ENCODE assay signal across 21 mouse cellular contexts in the genomic region with DNA sequence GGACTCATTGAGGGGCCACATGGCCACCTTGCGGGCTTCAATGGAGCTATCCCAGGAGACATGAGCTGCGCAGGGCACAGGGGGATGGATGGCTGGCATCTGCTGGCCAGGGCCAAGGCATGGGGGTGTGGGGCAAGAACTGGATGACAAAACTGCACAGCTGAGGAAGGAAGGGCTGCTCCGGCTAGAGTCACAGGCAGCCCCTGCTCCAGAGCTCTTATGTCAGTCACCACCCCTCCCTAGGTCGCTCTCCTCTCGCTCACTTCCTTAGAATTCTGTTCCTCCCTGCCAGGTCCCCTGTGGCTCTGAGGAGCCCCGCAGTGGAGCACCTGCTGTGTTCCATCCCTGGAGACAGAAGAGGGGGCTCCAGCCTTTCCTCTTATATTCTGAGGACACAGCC.
A peak's percentile ranks its signal among the peaks of the same experiment; 100 is the strongest.
DNase-seq lines count a peak whose midpoint lies in the region; ATAC-seq and TF ChIP-seq lines count a peak whose summit lies in the region.
"Had no signal": no experiment of that assay in that cellular context is flagged by ENCODE, and none has a peak within 500 bp of the region (broad histone marks: within the 10 kb centered on the region; RNA-seq: fewer than 3 reads in every experiment).

No protein-coding gene starts in this region.

- peak overlapping the region; percentile 65; the same call in 1 of the 2 replicates for H3K27ac ChIP-seq in forebrain, embryonic 10.5 days
- H3K27ac ChIP-seq in forebrain, embryonic 16.5 days (ENCODE audit: low read length), result no peak overlapping the region
- H3K27ac ChIP-seq in kidney, embryonic 16.5 days (ENCODE audit: low read length), result no peak overlapping the region
- H3K27ac ChIP-seq in embryonic facial prominence, embryonic 12.5 days, result no peak overlapping the region
- H3K27ac ChIP-seq in limb, embryonic 14.5 days (replicated peaks; ENCODE audit: low read depth, low read length), result no peak overlapping the region
- H3K27ac ChIP-seq in thymus, adult 2 months (ENCODE audit: control insufficient read depth, insufficient read depth, low read length), result no peak overlapping the region
- H3K27ac ChIP-seq: embryonic facial prominence, embryonic 13.5 days; liver, embryonic 13.5 days; macrophage; stomach, postnatal 0 days had no signal

- WGBS in forebrain, embryonic 10.5 days, result 10% methylated on average over 6 of the region's 6 CpGs
- WGBS in forebrain, embryonic 16.5 days, result 28% methylated on average over 6 of the region's 6 CpGs
- 19% methylated on average over 6 of the region's 6 CpGs for WGBS in kidney, embryonic 16.5 days
- WGBS in embryonic facial prominence, embryonic 12.5 days, result 16% methylated on average over 6 of the region's 6 CpGs
- 25% methylated on average over 5 of the region's 6 CpGs for WGBS in limb, embryonic 14.5 days
- 50% methylated on average over 6 of the region's 6 CpGs for WGBS in thymus, adult 2 months

- TF ChIP-seq CTCF in thymus, adult 2 months (IDR thresholded peaks at IDR 0.05; ENCODE audit: borderline replicate concordance, control insufficient read depth, extremely low read depth, insufficient read depth, low read length, poor library complexity), result no peak

- ATAC-seq in forebrain, embryonic 16.5 days, result no peak
- ATAC-seq in kidney, embryonic 16.5 days (ENCODE audit: low FRiP score, low TSS enrichment), result peak; percentile 28; the same call in 1 of the 2 replicates
- ATAC-seq in embryonic facial prominence, embryonic 12.5 days (ENCODE audit: insufficient number of reproducible peaks, insufficient read depth, low FRiP score, low TSS enrichment), result 0 out of 2 replicates have a peak, but pooled peaks have one; percentile 30
- peak; percentile 62 for ATAC-seq in limb, embryonic 14.5 days (ENCODE audit: low FRiP score, low read depth)
- ATAC-seq: intestine, embryonic 16.5 days had no signal

- no peak for DNase-seq in forebrain, embryonic 10.5 days (ENCODE audit: extremely low spot score, low spot score)
- no peak for DNase-seq in kidney, adult 11 months
- no peak for DNase-seq in limb, embryonic 14.5 days (ENCODE audit: low spot score)
- DNase-seq in thymus, adult 2 months, result no peak
- no peak for DNase-seq in adipocyte (ENCODE audit: low spot score)
- DNase-seq: adrenal gland, adult 8-10 months; cerebellum, adult 9-10 months; gastrocnemius, postnatal 25 days; kidney, postnatal 10 days; layer of hippocampus, postnatal 36 days; left cerebral cortex, postnatal 4 days; liver, embryonic 13.5 days; right cerebral cortex, adult 18-20 months had no signal

- peaks cover 39% of the 10 kb centered on the region for H3K4me1 ChIP-seq in forebrain, embryonic 10.5 days
- peaks cover 10% of the 10 kb centered on the region for H3K4me1 ChIP-seq in forebrain, embryonic 16.5 days (replicated peaks; ENCODE audit: control insufficient read depth, insufficient read depth, low read length)
- H3K4me1 ChIP-seq in kidney, embryonic 16.5 days (ENCODE audit: insufficient read depth, low read length), result peaks cover 14% of the 10 kb centered on the region
- peaks cover 16% of the 10 kb centered on the region for H3K4me1 ChIP-seq in embryonic facial prominence, embryonic 12.5 days
- H3K4me1 ChIP-seq in limb, embryonic 14.5 days (ENCODE audit: control insufficient read depth, insufficient read depth, low read length), result no peaks in the 10 kb centered on the region
- H3K4me1 ChIP-seq in thymus, adult 2 months (replicated peaks; ENCODE audit: control insufficient read depth, insufficient read depth, low read length), result no peaks in the 10 kb centered on the region
- H3K4me1 ChIP-seq: liver, embryonic 13.5 days had no signal

- no peak overlapping the region for H3K9ac ChIP-seq in forebrain, embryonic 16.5 days (replicated peaks; ENCODE audit: low read depth, low read length)
- no peak overlapping the region for H3K9ac ChIP-seq in kidney, embryonic 16.5 days (replicated peaks; ENCODE audit: low read length)
- no peak overlapping the region for H3K9ac ChIP-seq in embryonic facial prominence, embryonic 12.5 days
- H3K9ac ChIP-seq in limb, embryonic 14.5 days (ENCODE audit: low read depth, low read length, severe bottlenecking), result no peak overlapping the region
- H3K9ac ChIP-seq: embryonic facial prominence, embryonic 13.5 days; liver, embryonic 13.5 days; lung, embryonic 14.5 days had no signal

- no peak overlapping the region; the same call in 1 of the 2 replicates for H3K4me3 ChIP-seq in forebrain, embryonic 10.5 days
- H3K4me3 ChIP-seq in forebrain, embryonic 16.5 days (replicated peaks; ENCODE audit: low read length), result no peak overlapping the region
- no peak overlapping the region for H3K4me3 ChIP-seq in kidney, embryonic 16.5 days (ENCODE audit: low read length)
- no peak overlapping the region for H3K4me3 ChIP-seq in embryonic facial prominence, embryonic 12.5 days
- no peak overlapping the region for H3K4me3 ChIP-seq in limb, embryonic 14.5 days (replicated peaks; ENCODE audit: low read length)
- H3K4me3 ChIP-seq in thymus, adult 2 months (ENCODE audit: control insufficient read depth, insufficient read depth, low read length), result no peak overlapping the region
- H3K4me3 ChIP-seq: embryonic facial prominence, embryonic 13.5 days; liver, embryonic 13.5 days had no signal

- peaks cover 14% of the 10 kb centered on the region for H3K27me3 ChIP-seq in forebrain, embryonic 10.5 days (ENCODE audit: poor library complexity, severe bottlenecking)
- H3K27me3 ChIP-seq in forebrain, embryonic 16.5 days (replicated peaks; ENCODE audit: control insufficient read depth, insufficient read depth, low read length), result no peaks in the 10 kb centered on the region
- no peaks in the 10 kb centered on the region for H3K27me3 ChIP-seq in kidney, embryonic 16.5 days (ENCODE audit: insufficient read depth, low read length)
- H3K27me3 ChIP-seq in embryonic facial prominence, embryonic 12.5 days, result no peaks in the 10 kb centered on the region
- no peaks in the 10 kb centered on the region for H3K27me3 ChIP-seq in limb, embryonic 14.5 days (ENCODE audit: control insufficient read depth, insufficient read depth, low read length)
- H3K27me3 ChIP-seq in thymus, adult 2 months (ENCODE audit: control insufficient read depth, insufficient read depth, low read length), result no peaks in the 10 kb centered on the region
- H3K27me3 ChIP-seq: embryonic facial prominence, embryonic 13.5 days; liver, embryonic 13.5 days had no signal

- no peak overlapping the region for H3K4me2 ChIP-seq in forebrain, embryonic 16.5 days (ENCODE audit: low read length)
- no peak overlapping the region for H3K4me2 ChIP-seq in kidney, embryonic 16.5 days (replicated peaks; ENCODE audit: low read depth, low read length)
- no peak overlapping the region for H3K4me2 ChIP-seq in embryonic facial prominence, embryonic 12.5 days (replicated peaks)
- no peak overlapping the region for H3K4me2 ChIP-seq in limb, embryonic 14.5 days (replicated peaks; ENCODE audit: low read depth, low read length, severe bottlenecking)
- H3K4me2 ChIP-seq: embryonic facial prominence, embryonic 13.5 days; liver, embryonic 13.5 days; lung, embryonic 14.5 days had no signal

- H3K9me3 ChIP-seq in forebrain, embryonic 10.5 days, result no peaks in the 10 kb centered on the region
- no peaks in the 10 kb centered on the region for H3K9me3 ChIP-seq in forebrain, embryonic 16.5 days (ENCODE audit: control insufficient read depth, low read length)
- no peaks in the 10 kb centered on the region; the same call in 1 of the 2 replicates for H3K9me3 ChIP-seq in kidney, embryonic 16.5 days (ENCODE audit: low read length)
- H3K9me3 ChIP-seq in embryonic facial prominence, embryonic 12.5 days, result no peaks in the 10 kb centered on the region
- no peaks in the 10 kb centered on the region for H3K9me3 ChIP-seq in limb, embryonic 14.5 days (ENCODE audit: control insufficient read depth, low read length)
- H3K9me3 ChIP-seq: embryonic facial prominence, embryonic 13.5 days; liver, embryonic 13.5 days had no signal

- TF ChIP-seq POLR2A in limb, embryonic 14.5 days (IDR thresholded peaks at IDR 0.05; ENCODE audit: borderline replicate concordance, extremely low read depth, insufficient read depth, insufficient read length), result no peak
- TF ChIP-seq POLR2A in thymus, adult 2 months (IDR thresholded peaks at IDR 0.05; ENCODE audit: control insufficient read depth, extremely low read depth, insufficient read depth, low read length, poor library complexity), result no peak

- H3K36me3 ChIP-seq in forebrain, embryonic 10.5 days (replicated peaks), result peaks cover 44% of the 10 kb centered on the region
- no peaks in the 10 kb centered on the region for H3K36me3 ChIP-seq in forebrain, embryonic 16.5 days (ENCODE audit: control insufficient read depth, insufficient read depth)
- H3K36me3 ChIP-seq in kidney, embryonic 16.5 days (ENCODE audit: insufficient read depth, low read length), result no peaks in the 10 kb centered on the region; the same call in 1 of the 2 replicates
- peaks cover 7% of the 10 kb centered on the region; the same call in 1 of the 2 replicates for H3K36me3 ChIP-seq in embryonic facial prominence, embryonic 12.5 days
- H3K36me3 ChIP-seq in limb, embryonic 14.5 days (ENCODE audit: control insufficient read depth, insufficient read depth, low read length), result peaks cover 5% of the 10 kb centered on the region
- H3K36me3 ChIP-seq in thymus, adult 2 months (ENCODE audit: control insufficient read depth, insufficient read depth, low read length), result no peaks in the 10 kb centered on the region
- H3K36me3 ChIP-seq: liver, embryonic 13.5 days had no signal
